Mouse (Mus musculus): ENCODE results near the gene Rpl37.

DNA sequence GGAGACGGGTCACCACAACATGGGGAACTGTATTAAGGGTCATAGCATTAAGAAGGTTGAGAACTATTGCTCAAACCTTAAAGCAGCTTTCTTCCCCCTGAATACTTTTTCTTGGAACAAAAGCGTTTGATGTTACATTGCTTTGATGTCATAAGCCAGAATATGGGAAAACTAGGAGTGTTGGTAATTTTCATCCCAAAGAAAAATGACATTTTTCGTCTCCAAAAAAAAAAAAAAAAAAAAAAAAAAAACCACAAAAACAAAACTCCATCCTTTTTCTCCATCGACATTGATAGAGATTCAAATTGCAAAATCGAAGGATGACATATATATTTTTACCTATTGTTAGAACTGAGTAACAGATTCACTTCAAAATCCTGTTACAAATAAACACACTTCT is 26.3 kb downstream of the Rpl37 start:
- TF ChIP-seq CTCF (IDR thresholded peaks at IDR 0.05) (no peak), EP300 (IDR thresholded peaks at IDR 0.05) (no peak)

Data from lung, postnatal 0 days (tissue).